In the genomic region with DNA sequence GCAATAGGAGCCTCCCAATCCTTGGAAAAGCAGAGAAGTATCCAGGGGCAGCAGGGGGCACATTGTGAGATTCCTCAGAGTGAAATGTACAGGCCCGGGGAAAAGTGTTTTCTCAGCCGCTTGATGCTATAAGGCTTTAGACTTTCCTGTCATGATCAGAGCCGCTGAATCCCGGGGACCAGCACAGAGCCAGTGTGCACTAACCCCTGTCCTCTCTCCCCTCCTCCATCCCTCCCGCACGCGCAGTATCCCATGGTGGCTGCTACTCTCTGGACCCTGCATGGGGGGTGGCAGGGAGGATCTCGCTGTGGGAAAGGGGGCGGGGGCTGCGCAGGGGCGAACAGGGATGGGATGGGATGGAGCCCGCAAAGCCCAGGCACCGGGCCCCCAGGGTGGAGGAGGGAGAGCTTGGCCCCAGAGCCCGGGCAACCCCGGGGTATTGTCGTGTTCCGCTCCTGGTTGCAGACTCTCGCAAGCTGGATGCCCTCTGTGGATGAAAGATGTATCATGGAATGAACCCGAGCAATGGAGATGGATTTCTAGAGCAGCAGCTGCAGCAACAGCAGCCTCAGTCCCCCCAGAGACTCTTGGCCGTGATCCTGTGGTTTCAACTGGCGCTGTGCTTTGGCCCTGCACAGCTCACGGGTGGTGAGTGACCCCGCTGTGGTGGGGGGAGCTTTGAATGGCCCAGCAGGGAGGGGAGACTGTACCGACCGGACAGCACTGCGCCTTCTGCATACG, we compare ENCODE assay signal across 9 mouse cellular contexts. TPM values are rescaled to one million over a fixed set of nuclear protein-coding genes. Genes with fewer than 3 reads are reported as not detected.
DNase-seq lines count a peak whose midpoint lies in the region; ATAC-seq and TF ChIP-seq lines count a peak whose summit lies in the region.
"Had no signal": no experiment of that assay in that cellular context is flagged by ENCODE, and none has a peak within 500 bp of the region (broad histone marks: within the 10 kb centered on the region; RNA-seq: fewer than 3 reads in every experiment).

No protein-coding gene starts in this region.

- H3K27me3 ChIP-seq in heart, embryonic 12.5 days (replicated peaks): peaks cover 27% of the 10 kb centered on the region
- no peaks in the 10 kb centered on the region for H3K27me3 ChIP-seq in midbrain, postnatal 0 days (ENCODE audit: insufficient read depth, low read length)

- no peak for TF ChIP-seq CTCF in midbrain, postnatal 0 days (IDR thresholded peaks at IDR 0.05)

- H3K27ac ChIP-seq in heart, embryonic 12.5 days (ENCODE audit: poor library complexity, severe bottlenecking): no peak overlapping the region
- H3K27ac ChIP-seq in midbrain, postnatal 0 days (ENCODE audit: low read depth, low read length): peak overlapping the region; percentile 79

- DNase-seq in layer of hippocampus, adult 18-20 months (ENCODE audit: low spot score in 2 of 2): peak; percentile 18 to 40
- no peak for DNase-seq in layer of hippocampus, adult 8-10 months (ENCODE audit: low spot score in 2 of 2)
- DNase-seq in cerebellum, adult 9-10 months: peak; percentile 47
- peak; percentile 18 to 33 for DNase-seq in layer of hippocampus, postnatal 36 days
- peak; percentile 42 for DNase-seq in midbrain, postnatal 0 days (ENCODE audit: low spot score)
- peak; percentile 28 for DNase-seq in yolk sac, embryonic 10.5 days (ENCODE audit: low spot score)
- DNase-seq in spleen, adult 18-20 months: no peak

- no peaks in the 10 kb centered on the region for H3K36me3 ChIP-seq in heart, embryonic 12.5 days
- H3K36me3 ChIP-seq in midbrain, postnatal 0 days (ENCODE audit: insufficient read depth, low read length): no peaks in the 10 kb centered on the region

- ATAC-seq in heart, embryonic 12.5 days (ENCODE audit: insufficient number of reproducible peaks, low FRiP score): peak; percentile 56
- ATAC-seq in midbrain, postnatal 0 days (ENCODE audit: low FRiP score): peak; percentile 68; the same call in 1 of the 2 replicates

- H3K9ac ChIP-seq in heart, embryonic 12.5 days: peak overlapping the region; percentile 74
- H3K9ac ChIP-seq in midbrain, postnatal 0 days (replicated peaks; ENCODE audit: low read length, poor library complexity, severe bottlenecking): peak overlapping the region; percentile 69

- H3K9me3 ChIP-seq in heart, embryonic 12.5 days (replicated peaks): 0 out of 2 replicates have a peak, but pooled peaks cover 6% of the 10 kb centered on the region
- H3K9me3 ChIP-seq in midbrain, postnatal 0 days (ENCODE audit: low read length): no peaks in the 10 kb centered on the region

- peaks cover 16% of the 10 kb centered on the region for H3K4me1 ChIP-seq in heart, embryonic 12.5 days (replicated peaks)
- 0 out of 2 replicates have a peak, but pooled peaks cover 3% of the 10 kb centered on the region for H3K4me1 ChIP-seq in midbrain, postnatal 0 days (ENCODE audit: insufficient read depth, low read length)

- 4% methylated on average over 27 of the region's 27 CpGs for WGBS in heart, embryonic 12.5 days
- under 1% methylated on average over 26 of the region's 27 CpGs for WGBS in midbrain, postnatal 0 days

- H3K4me2 ChIP-seq in heart, embryonic 12.5 days: peak overlapping the region; percentile 97
- H3K4me2 ChIP-seq in midbrain, postnatal 0 days (ENCODE audit: low read depth, low read length, poor library complexity, severe bottlenecking): peak overlapping the region; percentile 89

- H3K4me3 ChIP-seq in heart, embryonic 12.5 days: peak overlapping the region; percentile 88
- peak overlapping the region; percentile 62 for H3K4me3 ChIP-seq in midbrain, postnatal 0 days (ENCODE audit: low read depth, low read length)

RNA-seq across cellular contexts. Expression of gene Susd4, which starts 1.1 kb away (rescaled TPM):
- 100 to 1,000 TPM; 132 TPM for total RNA-seq in layer of hippocampus, adult 18-20 months (2021)
- total RNA-seq in layer of hippocampus, adult 8-10 months (2022): 100 to 1,000 TPM; 116 to 129 (median 123) TPM
- polyA plus RNA-seq in heart, embryonic 12.5 days (2016; fragmentation: Nextera tagmentation; extraction: Ambion mirVana): 4.7 and 5.3 TPM in 2 replicates
- total RNA-seq in layer of hippocampus, postnatal 36 days (2021): 100 to 1,000 TPM; 119 to 121 TPM
- 80.6 and 89.7 TPM in 2 replicates for total RNA-seq in midbrain, postnatal 0 days (2014; rRNA removed)
- polyA plus RNA-seq in midbrain, postnatal 0 days (2015; fragmentation: Nextera tagmentation; extraction: Ambion mirVana): 97.1 and 98.7 TPM in 2 replicates
- total RNA-seq: neutrophil, adult 5-6 weeks had no signal

RNA-seq across cellular contexts. Expression of gene Ccdc185, which starts 15.7 kb away (rescaled TPM):
- under 1 TPM in 1 of 2 experiments, not detected in 1; 0.25 TPM for total RNA-seq in layer of hippocampus, adult 18-20 months (2021)
- under 1 TPM in 3 of 4 experiments, not detected in 1; 0.18 to 0.25 (median 0.20) TPM for total RNA-seq in layer of hippocampus, adult 8-10 months (2022)
- not detected in 2 replicates for polyA plus RNA-seq in heart, embryonic 12.5 days (2016; fragmentation: Nextera tagmentation; extraction: Ambion mirVana)
- total RNA-seq in layer of hippocampus, postnatal 36 days (2021): under 1 TPM in 1 of 2 experiments, not detected in 1; 0.18 TPM
- total RNA-seq in midbrain, postnatal 0 days (2014; rRNA removed): not detected in 2 replicates
- not detected in 2 replicates for polyA plus RNA-seq in midbrain, postnatal 0 days (2015; fragmentation: Nextera tagmentation; extraction: Ambion mirVana)
- total RNA-seq: neutrophil, adult 5-6 weeks had no signal

Comparison
In these comparisons a context has a peak if more than half of its experiments do, and no peak if none do; other contexts are left out.
1. DNase-seq: peak in layer of hippocampus, adult 18-20 months (2 of 2), cerebellum, adult 9-10 months (single experiment), layer of hippocampus, postnatal 36 days (2 of 2), midbrain, postnatal 0 days (single experiment) and yolk sac, embryonic 10.5 days (single experiment); none in layer of hippocampus, adult 8-10 months (0 of 2) and spleen, adult 18-20 months (0 of 2).